Mouse (Mus musculus) MEL (cell line): ENCODE data around the gene Lgr6. TPM values are rescaled to one million over a fixed set of nuclear protein-coding genes. Genes with fewer than 3 reads are reported as not detected.
A peak's percentile ranks its signal among the peaks of the same experiment; 100 is the strongest.

ENCODE experiments used
- DNase-seq: peaks from one replicate; pipeline ENCODE4 v3.0.0; 2011; ENCODE audit warnings: low read depth, low spot score
- H3K27ac ChIP-seq: 2 replicates; pipeline ENCODE4 v1.5.1; 2012; ENCODE audit warnings: low read depth, mild to moderate bottlenecking, control low read depth, low read length, moderate library complexity; ENCODE audit not compliant: control insufficient read depth
- H3K27me3 ChIP-seq, 2 experiments: fragments of 150-350 bp in 1 of 2; sonication (generic) in 1 of 2; 2 replicates each; pipeline ENCODE4 v1.6.1; 2012; ENCODE audit warnings: low read length in 2 of 2, mild to moderate bottlenecking in 2 of 2, improper control_type of control experiment in 1 of 2, moderate library complexity in 1 of 2; ENCODE audit not compliant: insufficient read depth in 2 of 2, control insufficient read depth in 1 of 2
- H3K36me3 ChIP-seq, 2 experiments: 2 replicates each; pipeline ENCODE4 v1.6.1; 2012 to 2014; ENCODE audit warnings: low read length in 2 of 2, improper control_type of control experiment in 1 of 2, inconsistent platforms in 1 of 2, mild to moderate bottlenecking in 1 of 2; ENCODE audit not compliant: insufficient read depth in 2 of 2, control insufficient read depth in 1 of 2
- H3K4me1 ChIP-seq, 2 experiments: fragments of 150-350 bp in 1 of 2; sonication (generic) in 1 of 2; 2 replicates each; pipeline ENCODE4 v1.6.1; 2012; ENCODE audit warnings: low read length in 2 of 2, improper control_type of control experiment in 1 of 2, mild to moderate bottlenecking in 1 of 2; ENCODE audit not compliant: insufficient read depth in 2 of 2, control insufficient read depth in 1 of 2
- H3K4me3 ChIP-seq, 2 experiments: fragments of 150-350 bp in 1 of 2; sonication (generic) in 1 of 2; 2 replicates each; pipeline ENCODE4 v1.5.1; 2012; ENCODE audit warnings: low read depth in 2 of 2, low read length in 2 of 2, mild to moderate bottlenecking in 2 of 2, moderate library complexity in 2 of 2, control low read depth in 1 of 2, improper control_type of control experiment in 1 of 2; ENCODE audit not compliant: control insufficient read depth in 1 of 2, insufficient read depth in 1 of 2
- H3K79me2 ChIP-seq: 2 replicates; pipeline ENCODE4 v1.6.1; 2012; ENCODE audit warnings: mild to moderate bottlenecking, low read length, moderate library complexity; ENCODE audit not compliant: control insufficient read depth, poor library complexity, insufficient read depth
- H3K9ac ChIP-seq: 2 replicates; pipeline ENCODE4 v1.6.1; 2012; ENCODE audit warnings: low read depth, mild to moderate bottlenecking, control low read depth, low read length, moderate library complexity; ENCODE audit not compliant: control insufficient read depth, poor library complexity, severe bottlenecking
- H3K9me3 ChIP-seq: fragments of 150-350 bp; sonication (generic); replicated peaks from 2 replicates; pipeline ENCODE4 v1.6.1; 2012; ENCODE audit warnings: mild to moderate bottlenecking, low read length, improper control_type of control experiment, moderate library complexity; ENCODE audit not compliant: insufficient read depth
- CTCF ChIP-seq, 3 experiments: IDR thresholded peaks in 2 of 3; conservative IDR thresholded peaks in 1 of 3; 2 replicates each; pipeline ENCODE4 v1.5.1; 2011 to 2012; ENCODE audit warnings: low read length in 3 of 3, low read depth in 2 of 3, mild to moderate bottlenecking in 2 of 3, improper control_type of control experiment in 1 of 3, inconsistent platforms in 1 of 3, mixed read lengths in 1 of 3, moderate library complexity in 1 of 3; ENCODE audit not compliant: control insufficient read depth in 1 of 3, insufficient read depth in 1 of 3, poor library complexity in 1 of 3, severe bottlenecking in 1 of 3
- ELF1 ChIP-seq: IDR thresholded peaks from 2 replicates; pipeline ENCODE4 v1.6.1; 2014; ENCODE audit warnings: low read depth, mild to moderate bottlenecking, inconsistent platforms, low read length, improper control_type of control experiment, moderate library complexity
- GATA1 ChIP-seq: IDR thresholded peaks from 2 replicates; pipeline ENCODE4 v1.6.1; 2011; ENCODE audit warnings: low read depth, low read length, improper control_type of control experiment
- HCFC1 ChIP-seq: IDR thresholded peaks from 2 replicates; pipeline ENCODE4 v1.6.1; 2012; ENCODE audit warnings: low read depth, mild to moderate bottlenecking, inconsistent platforms, low read length, improper control_type of control experiment, moderate library complexity
- JUND ChIP-seq: IDR thresholded peaks from 2 replicates; pipeline ENCODE4 v1.6.1; 2011; ENCODE audit warnings: low read depth, mild to moderate bottlenecking, improper control_type of control experiment, low read length
- KAT2A ChIP-seq: conservative IDR thresholded peaks from 2 replicates; pipeline ENCODE4 v1.6.1; 2012; ENCODE audit warnings: low read depth, low read length, improper control_type of control experiment, inconsistent platforms
- MAFK ChIP-seq: IDR thresholded peaks from 2 replicates; pipeline ENCODE4 v1.6.1; 2011; ENCODE audit warnings: low read depth, mild to moderate bottlenecking, low read length, improper control_type of control experiment, borderline replicate concordance
- MAX ChIP-seq: IDR thresholded peaks from 2 replicates; pipeline ENCODE4 v1.6.1; 2011; ENCODE audit warnings: low read length, improper control_type of control experiment
- MAZ ChIP-seq: IDR thresholded peaks from 2 replicates; pipeline ENCODE4 v1.6.1; 2012; ENCODE audit warnings: low read depth, mild to moderate bottlenecking, inconsistent platforms, low read length, improper control_type of control experiment
- MEF2A ChIP-seq: IDR thresholded peaks from 2 replicates; pipeline ENCODE4 v1.6.1; 2014; ENCODE audit warnings: low read depth, mild to moderate bottlenecking, inconsistent platforms, low read length, improper control_type of control experiment; ENCODE audit not compliant: poor library complexity, insufficient replicate concordance, severe bottlenecking; ENCODE audit errors: extremely low read depth
- POLR2A ChIP-seq, 2 experiments: IDR thresholded peaks; 2 replicates each; pipeline ENCODE4 v1.6.1; 2011 to 2012; ENCODE audit warnings: low read length in 2 of 2, mild to moderate bottlenecking in 2 of 2, control low read depth in 1 of 2, improper control_type of control experiment in 1 of 2, low read depth in 1 of 2, moderate library complexity in 1 of 2; ENCODE audit not compliant: control insufficient read depth in 1 of 2, insufficient read depth in 1 of 2, poor library complexity in 1 of 2
- RAD21 ChIP-seq: IDR thresholded peaks from 2 replicates; pipeline ENCODE4 v1.6.1; 2011; ENCODE audit warnings: mild to moderate bottlenecking, low read depth, low read length, improper control_type of control experiment
- RCOR1 ChIP-seq: IDR thresholded peaks from 2 replicates; pipeline ENCODE4 v1.6.1; 2012; ENCODE audit warnings: low read depth, mild to moderate bottlenecking, inconsistent platforms, low read length, improper control_type of control experiment
- TCF12 ChIP-seq: IDR thresholded peaks from 2 replicates; pipeline ENCODE4 v1.6.1; 2014; ENCODE audit warnings: low read depth, mild to moderate bottlenecking, inconsistent platforms, low read length, improper control_type of control experiment, moderate library complexity
- ZKSCAN1 ChIP-seq: IDR thresholded peaks from 2 replicates; pipeline ENCODE4 v1.6.1; 2012; ENCODE audit warnings: low read depth, mild to moderate bottlenecking, inconsistent platforms, low read length, improper control_type of control experiment, moderate library complexity
- ZNF384 ChIP-seq: IDR thresholded peaks from 2 replicates; pipeline ENCODE4 v1.6.1; 2012; ENCODE audit warnings: low read depth, mild to moderate bottlenecking, inconsistent platforms, low read length, improper control_type of control experiment
- polyA plus RNA-seq, 2 experiments: library from polyadenylated mRNA; stranded (reverse) in 1 of 2; unstranded in 1 of 2; fragments of >175 nt in 1 of 2; fragments of >200 nt in 1 of 2; gene quantifications; 2 replicates each; pipeline versions ENCODE4 v1.2.1 to v1.2.4; 2012; ENCODE audit warnings: low replicate concordance in 2 of 2, low read depth in 1 of 2; ENCODE audit not compliant: insufficient read length in 2 of 2, insufficient read depth in 1 of 2, missing spikeins in 1 of 2
- total RNA-seq: library from RNA; depleted of rRNA; stranded (reverse); fragments of 300-350 nt; gene quantifications from 2 replicates; pipeline ENCODE4 v1.2.3, GENCODE M21; 2012

Lgr6 gene
- total and polyA plus RNA-seq, 3 experiments, result 0.04 to 0.10 TPM; not detected in 1

DNA sequence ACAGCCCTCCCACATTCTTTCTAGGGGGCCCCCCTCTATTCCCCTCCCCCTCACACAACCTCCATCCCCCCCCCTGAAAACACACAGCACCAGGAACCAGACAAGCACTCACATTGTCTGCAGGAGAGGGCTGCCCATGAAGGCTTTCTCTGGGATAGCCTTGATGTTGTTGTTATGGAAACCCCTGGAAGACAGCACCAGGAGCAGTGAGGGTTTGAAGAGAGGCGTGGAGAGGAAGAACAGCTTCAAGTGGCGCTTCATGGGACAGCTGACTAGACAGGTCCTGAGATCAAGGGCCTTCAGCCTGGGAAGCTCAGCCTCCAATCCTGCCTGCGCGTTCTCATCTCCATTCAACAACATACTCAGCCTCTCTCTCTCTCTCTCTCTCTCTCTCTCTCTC is 101.7 kb downstream of the Lgr6 start:
- Histone ChIP-seq H3K9me3 (no peaks in the 10 kb centered on the region), H3K27me3 (peaks cover 1 to 5% of the 10 kb centered on the region in 2 experiments), H3K4me3 (no peak overlapping the region), H3K79me2 (no peaks in the 10 kb centered on the region), H3K9ac (no peak overlapping the region), H3K4me1 (peaks cover 0 to 7% of the 10 kb centered on the region in 2 experiments; a peak in 3 of 4 replicates), H3K27ac (no peak overlapping the region), H3K36me3 (peaks cover 0 to 2% of the 10 kb centered on the region in 2 experiments; a peak in 1 of 4 replicates)
- TF ChIP-seq MAFK, result no peak
- TF ChIP-seq KAT2A, result no peak
- no peak for TF ChIP-seq RAD21
- no peak for TF ChIP-seq RCOR1
- TF ChIP-seq TCF12, result no peak
- no peak for TF ChIP-seq JUND
- no peak for TF ChIP-seq MAX
- no peak for TF ChIP-seq GATA1
- no peak for TF ChIP-seq ZKSCAN1
- no peak for TF ChIP-seq ELF1
- TF ChIP-seq MAZ, result no peak
- no peak for TF ChIP-seq ZNF384
- no peak for TF ChIP-seq MEF2A
- DNase-seq, result no peak

DNA sequence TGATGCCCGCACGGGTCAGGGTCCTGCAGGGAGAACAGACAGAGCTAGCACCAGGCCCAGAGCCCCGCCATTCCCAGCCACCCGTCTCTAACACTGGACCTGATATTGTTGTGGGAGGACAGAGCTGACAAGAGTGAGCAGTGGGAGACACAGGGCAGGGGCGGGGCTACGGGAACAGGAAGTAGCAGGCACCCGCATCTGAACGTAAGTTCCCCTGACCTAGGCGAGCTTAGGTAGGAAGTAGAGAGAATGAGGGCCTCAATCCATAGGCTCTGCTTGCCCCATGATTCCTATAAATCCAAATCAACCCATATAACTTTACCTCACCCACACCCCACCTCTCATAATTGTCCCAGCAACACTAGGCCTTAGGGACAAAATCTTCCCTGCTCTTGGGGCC is 104.5 kb downstream of the Lgr6 start:
- Histone ChIP-seq H3K9me3 (no peaks in the 10 kb centered on the region), H3K4me1 (peaks cover 0 to 7% of the 10 kb centered on the region in 2 experiments; a peak in 3 of 4 replicates), H3K27me3 (peaks cover 0 to under 1% of the 10 kb centered on the region in 2 experiments; a peak in 3 of 4 replicates), H3K4me3 (no peak overlapping the region), H3K9ac (no peak overlapping the region), H3K36me3 (peaks cover 0 to 2% of the 10 kb centered on the region in 2 experiments; a peak in 1 of 4 replicates), H3K27ac (no peak overlapping the region), H3K79me2 (no peaks in the 10 kb centered on the region)
- peak; percentile 80 for TF ChIP-seq ELF1
- TF ChIP-seq CTCF (IDR thresholded peaks at IDR 0.05 in 2 of 3, conservative IDR thresholded peaks at IDR 0.05 in 1 of 3; ENCODE audit: control insufficient read depth in 1 of 3, insufficient read depth in 1 of 3, low read depth in 2 of 3, low read length in 3 of 3, poor library complexity in 1 of 3, severe bottlenecking in 1 of 3), result no peak
- TF ChIP-seq POLR2A (IDR thresholded peaks at IDR 0.05; ENCODE audit: control insufficient read depth in 1 of 2, insufficient read depth in 1 of 2, low read depth in 1 of 2, low read length in 2 of 2, poor library complexity in 1 of 2), result peak in 1 of 2 experiments; percentile 43; a peak in 1 of 4 replicates
- TF ChIP-seq HCFC1, result peak; percentile 59
- peak; percentile 82 for DNase-seq
